Mouse (Mus musculus) stomach, embryonic 14.5 days (tissue): ENCODE data around the gene Elf3. TPM values are rescaled to one million over a fixed set of nuclear protein-coding genes. Genes with fewer than 3 reads are reported as not detected.

Experiments
- ATAC-seq: fragments of 200-750 bp; cut with Nextera tagmentation; 2 replicates; pipeline ENCODE4 v1.8.0; 2017; ENCODE audit warnings: low read depth, moderate TSS enrichment; ENCODE audit not compliant: insufficient number of reproducible peaks, insufficient read depth, low FRiP score
- H3K27ac ChIP-seq: fragments of 300-500 bp; sonication (generic); 2 replicates; pipeline ENCODE4 v1.5.1; 2014; ENCODE audit warnings: mild to moderate bottlenecking, low read length, moderate library complexity, mixed read lengths
- H3K27me3 ChIP-seq: fragments of 300-500 bp; sonication (generic); 2 replicates; pipeline ENCODE4 v1.6.1; 2014; ENCODE audit warnings: low read length, control low read depth, mixed read lengths; ENCODE audit not compliant: control insufficient read depth, insufficient read depth
- H3K36me3 ChIP-seq: fragments of 300-500 bp; sonication (generic); 2 replicates; pipeline ENCODE4 v1.6.1; 2014; ENCODE audit warnings: mild to moderate bottlenecking, control low read depth, low read length, moderate library complexity, mixed read lengths; ENCODE audit not compliant: control insufficient read depth, insufficient read depth
- H3K4me1 ChIP-seq: fragments of 300-500 bp; sonication (generic); 2 replicates; pipeline ENCODE4 v1.6.1; 2014; ENCODE audit warnings: low read length, control low read depth, mixed read lengths; ENCODE audit not compliant: control insufficient read depth, insufficient read depth
- H3K4me2 ChIP-seq: fragments of 300-500 bp; sonication (generic); replicated peaks from 2 replicates; pipeline ENCODE4 v1.6.1; 2014; ENCODE audit warnings: low read depth, low read length, control low read depth
- H3K4me3 ChIP-seq: fragments of 300-500 bp; sonication (generic); 2 replicates; pipeline ENCODE4 v1.5.1; 2014; ENCODE audit warnings: low read depth, low read length, control low read depth
- H3K9ac ChIP-seq: fragments of 300-500 bp; sonication (generic); replicated peaks from 2 replicates; pipeline ENCODE4 v1.6.1; 2014; ENCODE audit warnings: low read depth, mild to moderate bottlenecking, control low read depth, low read length, moderate library complexity, mixed read lengths
- H3K9me3 ChIP-seq: fragments of 300-500 bp; sonication (generic); 2 replicates; pipeline ENCODE4 v1.6.1; 2016; ENCODE audit warnings: low read depth, low read length, control low read depth; ENCODE audit not compliant: control insufficient read depth
- WGBS: fragments of 180-500 bp; shearing (Covaris S2); extraction: QIAGEN DNeasy Blood & Tissue Kit; methylation state at CpG from one replicate; pipeline ENCODE4 v1.1.7; 2014; 5-methylcytosine and 5-hydroxymethylcytosine counted together
- polyA plus RNA-seq: library from polyadenylated mRNA; unstranded; fragments of >200 nt; fragmentation: Nextera tagmentation; extraction: Ambion mirVana; gene quantifications from 2 replicates; pipeline ENCODE4 v1.2.1, GENCODE M21; 2014

Elf3 gene
- 98.9 and 104 TPM in 2 replicates for polyA plus RNA-seq

- peak within 1 kb of the TSS; percentile 81 for H3K27ac ChIP-seq
- peak within 1 kb of the TSS; percentile 38 for H3K4me3 ChIP-seq
- no peaks in the 10 kb centered on the region for H3K9me3 ChIP-seq
- 7% methylated on average over 19 of the region's 19 CpGs for WGBS
- peak within 1 kb of the TSS; percentile 37 for H3K4me2 ChIP-seq
- H3K36me3 ChIP-seq, result peaks cover 10% of the 10 kb centered on the region; the same call in 1 of the 2 replicates
- ATAC-seq, result peak; percentile 83
- peak within 1 kb of the TSS; percentile 28 for H3K9ac ChIP-seq
- no peaks in the 10 kb centered on the region for H3K27me3 ChIP-seq
- H3K4me1 ChIP-seq, result no peaks in the 10 kb centered on the region; the same call in 1 of the 2 replicates
These were observed at the start of gene Elf3 for GRCm38 (mm10) chr1:135258380-135259127. Elf3 (minus strand) TSS chr1:135258568.

- H3K27me3 ChIP-seq, result no peaks in the 10 kb centered on the region
- H3K27ac ChIP-seq, result no peak overlapping the region
- WGBS, result 74% methylated on average over 5 of the region's 5 CpGs
- no peaks in the 10 kb centered on the region for H3K4me1 ChIP-seq
- no peaks in the 10 kb centered on the region for H3K9me3 ChIP-seq
- H3K4me3 ChIP-seq, result no peak overlapping the region
- peaks cover 4% of the 10 kb centered on the region for H3K36me3 ChIP-seq
- H3K9ac ChIP-seq, result no peak overlapping the region
- no peak overlapping the region for H3K4me2 ChIP-seq
- ATAC-seq, result no peak
These were observed 32.5 kb upstream of the Elf3 start for GRCm38 (mm10) chr1:135290908-135291307.

- 61% methylated on average over 2 of the region's 2 CpGs for WGBS
- Histone ChIP-seq H3K4me1 (no peaks in the 10 kb centered on the region), H3K36me3 (no peaks in the 10 kb centered on the region), H3K9me3 (no peaks in the 10 kb centered on the region), H3K27me3 (no peaks in the 10 kb centered on the region), H3K4me3 (no peak overlapping the region), H3K4me2 (no peak overlapping the region), H3K9ac (no peak overlapping the region), H3K27ac (no peak overlapping the region)
- ATAC-seq, result no peak
These were observed 27.9 kb upstream of the Elf3 start for GRCm38 (mm10) chr1:135286311-135286710.

- H3K27ac ChIP-seq, result peak within 1 kb of the TSS; percentile 92
- peak within 1 kb of the TSS; percentile 83 for H3K4me3 ChIP-seq
- H3K36me3 ChIP-seq, result no peaks in the 10 kb centered on the region
- peak within 1 kb of the TSS; percentile 87 for H3K9ac ChIP-seq
- peak; percentile 86 for ATAC-seq
- H3K4me1 ChIP-seq, result no peaks in the 10 kb centered on the region
- H3K4me2 ChIP-seq, result peak within 1 kb of the TSS; percentile 77
- WGBS, result under 1% methylated on average over 39 of the region's 39 CpGs
- no peaks in the 10 kb centered on the region for H3K9me3 ChIP-seq
- H3K27me3 ChIP-seq, result no peaks in the 10 kb centered on the region
These were observed 25.5 kb upstream of the Elf3 start, which contains the start of gene Rnpep for GRCm38 (mm10) chr1:135283826-135284291. Rnpep (minus strand) TSS chr1:135284084.

GRCm38 (mm10) chr1:135283287-135283825 is 25.0 kb upstream of the Elf3 start:
- H3K4me3 ChIP-seq, result peak overlapping the region; percentile 83
- H3K36me3 ChIP-seq, result no peaks in the 10 kb centered on the region

GRCm38 (mm10) chr1:135282536-135283286 is 24.3 kb upstream of the Elf3 start:
- H3K9ac ChIP-seq, result peak overlapping the region; percentile 87

More at GRCm38 (mm10) chr1:135283287-135283825, 25.0 kb upstream of the Elf3 start:
- Histone ChIP-seq H3K4me2 (peak overlapping the region; percentile 77), H3K9me3 (no peaks in the 10 kb centered on the region), H3K9ac (peak overlapping the region; percentile 87), H3K27me3 (no peaks in the 10 kb centered on the region), H3K4me1 (no peaks in the 10 kb centered on the region), H3K27ac (peak overlapping the region; percentile 92)
- peak; percentile 74 for ATAC-seq
- under 1% methylated on average over 48 of the region's 48 CpGs for WGBS

GRCm38 (mm10) chr1:135281841-135282240 is 23.5 kb upstream of the Elf3 start:
- no peak overlapping the region for H3K4me3 ChIP-seq
- H3K4me1 ChIP-seq, result no peaks in the 10 kb centered on the region
- WGBS, result 95% methylated on average over 17 of the region's 17 CpGs
- no peak overlapping the region for H3K4me2 ChIP-seq
- H3K9me3 ChIP-seq, result no peaks in the 10 kb centered on the region
- H3K9ac ChIP-seq, result no peak overlapping the region
- no peak for ATAC-seq
- peaks cover 7% of the 10 kb centered on the region for H3K36me3 ChIP-seq
- no peaks in the 10 kb centered on the region for H3K27me3 ChIP-seq
- H3K27ac ChIP-seq, result no peak overlapping the region

More at GRCm38 (mm10) chr1:135282536-135283286, 24.3 kb upstream of the Elf3 start:
- WGBS, result 34% methylated on average over 13 of the region's 13 CpGs
- peak overlapping the region; percentile 77 for H3K4me2 ChIP-seq
- no peak for ATAC-seq
- peaks cover 4% of the 10 kb centered on the region for H3K36me3 ChIP-seq
- H3K27me3 ChIP-seq, result no peaks in the 10 kb centered on the region
- H3K9me3 ChIP-seq, result no peaks in the 10 kb centered on the region
- peak overlapping the region; percentile 92 for H3K27ac ChIP-seq
- peak overlapping the region; percentile 83 for H3K4me3 ChIP-seq
- H3K4me1 ChIP-seq, result no peaks in the 10 kb centered on the region

- 76% methylated on average over 9 of the region's 9 CpGs for WGBS
- no peaks in the 10 kb centered on the region for H3K4me1 ChIP-seq
- peaks cover 17% of the 10 kb centered on the region for H3K36me3 ChIP-seq
- H3K9me3 ChIP-seq, result no peaks in the 10 kb centered on the region
- no peak overlapping the region for H3K9ac ChIP-seq
- no peak overlapping the region for H3K4me3 ChIP-seq
- no peak overlapping the region for H3K4me2 ChIP-seq
- no peak overlapping the region for H3K27ac ChIP-seq
- no peaks in the 10 kb centered on the region for H3K27me3 ChIP-seq
- no peak for ATAC-seq
These were observed 22.3 kb upstream of the Elf3 start for GRCm38 (mm10) chr1:135280646-135281045.
